Mouse (Mus musculus): ENCODE results near the gene Slc4a4.

The Slc4a4 gene

DNA sequence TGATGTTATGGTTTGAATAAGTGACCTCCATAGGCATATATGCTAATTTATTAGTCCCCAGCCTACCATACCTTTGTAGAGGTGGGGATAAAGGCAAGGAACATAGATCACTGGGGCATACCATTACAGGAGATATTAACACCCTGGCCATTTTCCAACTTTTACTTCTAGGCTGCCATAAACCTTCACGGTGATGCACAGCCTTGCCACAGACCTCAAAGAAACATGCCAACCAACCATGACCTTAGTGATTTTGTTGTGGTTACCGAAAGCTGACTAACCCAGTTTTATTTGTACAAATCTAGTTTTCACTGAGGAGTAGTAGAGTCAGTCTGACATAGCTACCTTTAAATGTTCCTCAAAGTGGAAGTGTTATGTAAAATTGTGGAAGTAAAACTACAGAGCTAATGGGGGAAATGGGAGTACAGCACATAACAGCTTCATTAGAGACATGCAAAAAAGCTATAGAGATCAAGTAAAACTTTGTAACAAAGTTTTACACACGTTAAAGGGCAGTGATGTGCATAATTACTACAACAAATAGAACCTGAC lies 393.8 kb downstream of the Slc4a4 start:
- DNase-seq (ENCODE audit: low read depth, low spot score), result no peak
